Mouse (Mus musculus): ENCODE measurements at regions not wholly inside any gene's neighbourhood (a gene's known extent, or its start where the extent isn't known, plus 50 kb on each side); places are given as distances from the start of the nearest gene placed in this dataset.

GRCm38 (mm10) chr16:76153766-76154525, 131.9 kb upstream of the Samsn1 start:
- TF ChIP-seq CTCF (conservative IDR thresholded peaks at IDR 0.05 in 1 of 2, IDR thresholded peaks at IDR 0.05 in 1 of 2; ENCODE audit: low read depth in 2 of 2, low read length in 2 of 2) = no peak
- TF ChIP-seq E2F4 (IDR thresholded peaks at IDR 0.05; ENCODE audit: insufficient replicate concordance, low read depth, low read length) = no peak
- TF ChIP-seq HCFC1 (IDR thresholded peaks at IDR 0.05; ENCODE audit: low read depth, low read length) = no peak
- no peak for TF ChIP-seq POLR2A (IDR thresholded peaks at IDR 0.05; ENCODE audit: low read depth, low read length)
